Mouse (Mus musculus): ENCODE measurements around the gene Gm867.

Gm867 gene

GRCm38 (mm10) chr10:75940520-75940919 lies at the start of gene Gm867:
TSS of gene Gm867 (minus strand) at chr10:75940672.
- DNase-seq: no peak

- DNase-seq: no peak
Measured at GRCm38 (mm10) chr10:75979432-75979831, 39.0 kb upstream of the Gm867 start.

GRCm38 (mm10) chr10:75978835-75979157 lies 38.3 kb upstream of the Gm867 start:
- DNase-seq: no peak

- no peak for DNase-seq
Measured at GRCm38 (mm10) chr10:75978119-75978834, 37.8 kb upstream of the Gm867 start.

- DNase-seq: no peak
Measured at GRCm38 (mm10) chr10:75975216-75975615, 34.7 kb upstream of the Gm867 start.

GRCm38 (mm10) chr10:75973846-75974245 lies 33.4 kb upstream of the Gm867 start:
- no peak for DNase-seq

- DNase-seq: no peak
Measured at GRCm38 (mm10) chr10:75954381-75954811, 13.9 kb upstream of the Gm867 start, which contains the start of gene Gm5134. TSS of gene Gm5134 (plus strand) at chr10:75954514.

- no peak for DNase-seq
Measured at GRCm38 (mm10) chr10:75951424-75952050, 11.1 kb upstream of the Gm867 start.

- no peak for DNase-seq
Measured at GRCm38 (mm10) chr10:75950791-75951210, 10.3 kb upstream of the Gm867 start.

GRCm38 (mm10) chr10:75949053-75950045 lies 8.9 kb upstream of the Gm867 start:
- DNase-seq: no peak

- DNase-seq: no peak
Measured at GRCm38 (mm10) chr10:75948079-75948478, 7.6 kb upstream of the Gm867 start.

GRCm38 (mm10) chr10:75945896-75946295 lies 5.4 kb upstream of the Gm867 start:
- no peak for DNase-seq

- no peak for DNase-seq
Measured at GRCm38 (mm10) chr10:75945213-75945612, 4.7 kb upstream of the Gm867 start.

GRCm38 (mm10) chr10:75944066-75944772 lies 3.7 kb upstream of the Gm867 start:
- no peak for DNase-seq

- DNase-seq: no peak
Measured at GRCm38 (mm10) chr10:75942736-75943477, 2.4 kb upstream of the Gm867 start, which contains the start of gene Vpreb3. TSS of gene Vpreb3 (plus strand) at chr10:75943057.

- DNase-seq: no peak
Measured at GRCm38 (mm10) chr10:75941042-75941824, 761 bp upstream of the Gm867 start.

GRCm38 (mm10) chr10:75939481-75940234 lies 814 bp downstream of the Gm867 start:
- DNase-seq: no peak

- no peak for DNase-seq
Measured at GRCm38 (mm10) chr10:75937851-75938643, 2.4 kb downstream of the Gm867 start.
